Mouse (Mus musculus): ENCODE results near the gene Csf2rb2. TPM values are rescaled to one million over a fixed set of nuclear protein-coding genes. Genes with fewer than 3 reads are reported as not detected.

The Csf2rb2 gene
- not detected for polyA plus RNA-seq (2017; shearing (Covaris generic))

GRCm38 (mm10) chr15:78305341-78305933, at the start of gene Csf2rb2:
Csf2rb2 (minus strand) TSS chr15:78305721.

GRCm38 (mm10) chr15:78325671-78326339, 20.3 kb upstream of the Csf2rb2 start, which contains the start of gene Csf2rb:
Csf2rb (plus strand) TSS chr15:78325752.

GRCm38 (mm10) chr15:78244695-78245492, 60.6 kb downstream of the Csf2rb2 start, which contains the start of gene Ncf4:
Ncf4 (plus strand) TSS chr15:78244801.

Other genes with a start within 250 kb of the Csf2rb2 start
- 0.04 TPM for gene Cacng2, start 185.7 kb downstream of the Csf2rb2 start, polyA plus RNA-seq (2017; shearing (Covaris generic))
- gene Ift27, start 131.6 kb downstream of the Csf2rb2 start, polyA plus RNA-seq (2017; shearing (Covaris generic)), result 58.3 TPM
- not detected for gene Pvalb, start 99.3 kb downstream of the Csf2rb2 start, polyA plus RNA-seq (2017; shearing (Covaris generic))
- 204 TPM for gene Ncf4, start 60.9 kb downstream of the Csf2rb2 start, polyA plus RNA-seq (2017; shearing (Covaris generic))
- 0.72 TPM for gene Csf2rb, start 20.0 kb upstream of the Csf2rb2 start, polyA plus RNA-seq (2017; shearing (Covaris generic))
- gene Tex33, start 90.2 kb upstream of the Csf2rb2 start, polyA plus RNA-seq (2017; shearing (Covaris generic)), result not detected
- 1.3 TPM for gene Tst, start 100.2 kb upstream of the Csf2rb2 start, polyA plus RNA-seq (2017; shearing (Covaris generic))
- 7.1 TPM for gene Mpst, start 100.7 kb upstream of the Csf2rb2 start, polyA plus RNA-seq (2017; shearing (Covaris generic))
- 23.3 TPM for gene Kctd17, start 122.8 kb upstream of the Csf2rb2 start, polyA plus RNA-seq (2017; shearing (Covaris generic))
- gene Tmprss6, start 162.9 kb upstream of the Csf2rb2 start, polyA plus RNA-seq (2017; shearing (Covaris generic)), result not detected
- gene Il2rb, start 189.6 kb upstream of the Csf2rb2 start, polyA plus RNA-seq (2017; shearing (Covaris generic)), result 978 TPM
- gene C1qtnf6, start 225.7 kb upstream of the Csf2rb2 start, polyA plus RNA-seq (2017; shearing (Covaris generic)), result 5.8 TPM
- gene Sstr3, start 239.0 kb upstream of the Csf2rb2 start, polyA plus RNA-seq (2017; shearing (Covaris generic)), result not detected

All from CD4-positive, CD25-positive, alpha-beta regulatory T cell (primary cell).